Mouse (Mus musculus) megakaryocyte progenitor cell, adult 5-6 weeks (primary cell): ENCODE results near the gene Trim2. TPM values are rescaled to one million over a fixed set of nuclear protein-coding genes. Genes with fewer than 3 reads are reported as not detected.
A peak's percentile ranks its signal among the peaks of the same experiment; 100 is the strongest.

ENCODE experiments used
- ATAC-seq: replicated peaks from 2 replicates; pipeline ENCODE4 v1.8.0; 2016; ENCODE audit warnings: mild to moderate bottlenecking, moderate TSS enrichment, inconsistent platforms; ENCODE audit not compliant: poor library complexity
- total RNA-seq, 2 experiments: library from RNA; stranded (forward) in 1 of 2; stranded (reverse) in 1 of 2; fragments of 157-497, 149-512 nt in 1 of 2; fragments of 200-1000 nt in 1 of 2; gene quantifications; 2 replicates each; pipeline versions ENCODE4 v1.2.3 to v1.2.4; 2015 to 2017

The Trim2 gene
- total RNA-seq, 2 experiments from 2014 or later = 0.46 to 1.5 TPM

- ATAC-seq = no peak
Measured at GRCm38 (mm10) chr3:84157011-84157410, 149.7 kb downstream of the Trim2 start.

- no peak for ATAC-seq
Measured at GRCm38 (mm10) chr3:84156105-84156504, 150.6 kb downstream of the Trim2 start.

GRCm38 (mm10) chr3:84155558-84156006, 151.1 kb downstream of the Trim2 start, which contains the start of gene Mnd1:
Mnd1 (minus strand) TSS chr3:84155786.
- ATAC-seq = peak; percentile 98

- peak; percentile 43 for ATAC-seq
Measured at GRCm38 (mm10) chr3:84155146-84155545, 151.5 kb downstream of the Trim2 start.

GRCm38 (mm10) chr3:84154721-84155141, 151.9 kb downstream of the Trim2 start:
- peak; percentile 29 for ATAC-seq

- no peak for ATAC-seq
Measured at GRCm38 (mm10) chr3:84149831-84150230, 156.8 kb downstream of the Trim2 start.

GRCm38 (mm10) chr3:84140947-84141346, 165.7 kb downstream of the Trim2 start:
- ATAC-seq = no peak

GRCm38 (mm10) chr3:84136509-84136908, 170.2 kb downstream of the Trim2 start:
- peak; percentile 40; the same call in 1 of the 2 replicates for ATAC-seq

- peak; percentile 5; the same call in 1 of the 2 replicates for ATAC-seq
Measured at GRCm38 (mm10) chr3:84135933-84136332, 170.7 kb downstream of the Trim2 start.

GRCm38 (mm10) chr3:84135387-84135786, 171.3 kb downstream of the Trim2 start:
- ATAC-seq = peak; percentile 100

- no peak for ATAC-seq
Measured at GRCm38 (mm10) chr3:84131369-84131768, 175.3 kb downstream of the Trim2 start.

- no peak for ATAC-seq
Measured at GRCm38 (mm10) chr3:84130776-84131175, 175.9 kb downstream of the Trim2 start.

GRCm38 (mm10) chr3:84128871-84129870, 177.5 kb downstream of the Trim2 start:
- ATAC-seq = peak; percentile 30; the same call in 1 of the 2 replicates

- ATAC-seq = no peak
Measured at GRCm38 (mm10) chr3:84127431-84127830, 179.2 kb downstream of the Trim2 start.

GRCm38 (mm10) chr3:84126721-84127120, 180.0 kb downstream of the Trim2 start:
- 0 out of 2 replicates have a peak, but pooled peaks have one; percentile 25 for ATAC-seq

GRCm38 (mm10) chr3:84125704-84126289, 180.9 kb downstream of the Trim2 start:
- ATAC-seq = peak; percentile 68

GRCm38 (mm10) chr3:84123461-84123860, 183.2 kb downstream of the Trim2 start:
- ATAC-seq = peak; percentile 66

GRCm38 (mm10) chr3:84118718-84119117, 188.0 kb downstream of the Trim2 start:
- ATAC-seq = no peak

GRCm38 (mm10) chr3:84118178-84118577, 188.5 kb downstream of the Trim2 start:
- ATAC-seq = no peak
